Comparison of ENCODE assay signal across 18 mouse cellular contexts in genomic region chr1:14002550-14002949, GRCm38 (mm10).
A peak's percentile ranks its signal among the peaks of the same experiment; 100 is the strongest.
DNase-seq lines count a peak whose midpoint lies in the region; ATAC-seq and TF ChIP-seq lines count a peak whose summit lies in the region.
"Had no signal": no experiment of that assay in that cellular context is flagged by ENCODE, and none has a peak within 500 bp of the region (broad histone marks: within the 10 kb centered on the region; RNA-seq: fewer than 3 reads in every experiment).

No protein-coding gene starts in this region.

- intact Hi-C loops in left cerebral cortex, adult 2 months (cut with DNase I): no loop called here

- no peak overlapping the region for H3ac ChIP-seq in C2C12 (ENCODE audit: control insufficient read depth, insufficient read length, low read depth)

- 0 out of 2 replicates have a peak, but pooled peaks have one; percentile 37 for ATAC-seq in forebrain, embryonic 14.5 days
- ATAC-seq in forebrain, postnatal 0 days: no peak
- ATAC-seq: liver, embryonic 12.5 days had no signal

- H3K79me2 ChIP-seq in C2C12 (ENCODE audit: control insufficient read depth, insufficient read depth): no peaks in the 10 kb centered on the region

- no peak overlapping the region for H3K4me2 ChIP-seq in forebrain, embryonic 14.5 days (ENCODE audit: low read length)
- no peak overlapping the region for H3K4me2 ChIP-seq in forebrain, postnatal 0 days (ENCODE audit: low read depth)
- H3K4me2 ChIP-seq: embryonic facial prominence, embryonic 13.5 days; heart, embryonic 13.5 days; hindbrain, embryonic 14.5 days; liver, embryonic 12.5 days; midbrain, embryonic 11.5 days had no signal

- H3K79me3 ChIP-seq in C2C12 (ENCODE audit: low read depth): no peaks in the 10 kb centered on the region

- H3K9ac ChIP-seq in forebrain, embryonic 14.5 days (ENCODE audit: low read length): no peak overlapping the region
- H3K9ac ChIP-seq in forebrain, postnatal 0 days: no peak overlapping the region
- H3K9ac ChIP-seq: embryonic facial prominence, embryonic 13.5 days; heart, embryonic 13.5 days; hindbrain, embryonic 14.5 days; liver, embryonic 12.5 days had no signal

- H3K36me3 ChIP-seq in forebrain, embryonic 14.5 days (ENCODE audit: control insufficient read depth, insufficient read depth, low read length): no peaks in the 10 kb centered on the region
- no peaks in the 10 kb centered on the region for H3K36me3 ChIP-seq in forebrain, postnatal 0 days (ENCODE audit: insufficient read depth)
- no peaks in the 10 kb centered on the region for H3K36me3 ChIP-seq in C2C12 (ENCODE audit: control insufficient read depth, insufficient read depth)
- H3K36me3 ChIP-seq: embryonic facial prominence, embryonic 13.5 days; heart, embryonic 13.5 days; liver, embryonic 12.5 days had no signal

- H3K4me1 ChIP-seq in forebrain, embryonic 14.5 days (ENCODE audit: control insufficient read depth, insufficient read depth, low read length): no peaks in the 10 kb centered on the region
- no peaks in the 10 kb centered on the region for H3K4me1 ChIP-seq in forebrain, postnatal 0 days (ENCODE audit: insufficient read depth)
- H3K4me1 ChIP-seq: heart, embryonic 13.5 days; liver, embryonic 12.5 days had no signal

- H3K4me3 ChIP-seq in forebrain, embryonic 14.5 days (ENCODE audit: low read depth, low read length): no peak overlapping the region
- no peak overlapping the region for H3K4me3 ChIP-seq in forebrain, postnatal 0 days (ENCODE audit: low read depth, low read length)
- no peak overlapping the region for H3K4me3 ChIP-seq in C2C12 (ENCODE audit: insufficient read depth, poor library complexity, severe bottlenecking)
- no peak overlapping the region for H3K4me3 ChIP-seq in left cerebral cortex, adult 2 months
- H3K4me3 ChIP-seq: embryonic facial prominence, embryonic 13.5 days; heart, embryonic 13.5 days; liver, embryonic 12.5 days had no signal

- TF ChIP-seq CTCF in forebrain, postnatal 0 days (IDR thresholded peaks at IDR 0.05; ENCODE audit: low read depth): no peak
- no peak for TF ChIP-seq CTCF in C2C12 (IDR thresholded peaks at IDR 0.05; ENCODE audit: control insufficient read depth, insufficient read depth, insufficient read length)
- no peak for TF ChIP-seq CTCF in left cerebral cortex, adult 2 months (IDR thresholded peaks at IDR 0.05)

- DNase-seq in forebrain, embryonic 14.5 days (ENCODE audit: low spot score): peak; percentile 57
- DNase-seq in forebrain, postnatal 0 days: no peak
- DNase-seq in 3T3-L1 (ENCODE audit: low read depth, low spot score): peak; percentile 44
- DNase-seq in fat pad, adult 2 months (ENCODE audit: extremely low read depth, low read depth, low spot score): peak; percentile 55
- no peak for DNase-seq in left cerebral cortex, adult 2 months (ENCODE audit: extremely low spot score in 1 of 2, low spot score in 2 of 2)
- DNase-seq in gastrocnemius, postnatal 4 days (ENCODE audit: low spot score in 2 of 2): no peak
- DNase-seq: cerebellum, postnatal 10 days; heart, adult 18-20 months; kidney, adult 8-10 months; kidney, postnatal 14 days; left cerebral cortex, postnatal 4 days; right cerebral cortex, adult 18-20 months had no signal

- H3K27ac ChIP-seq in forebrain, embryonic 14.5 days (ENCODE audit: low read depth, low read length): no peak overlapping the region
- H3K27ac ChIP-seq in forebrain, postnatal 0 days (ENCODE audit: low read depth, low read length): no peak overlapping the region
- H3K27ac ChIP-seq in left cerebral cortex, adult 2 months: no peak overlapping the region
- H3K27ac ChIP-seq: embryonic facial prominence, embryonic 13.5 days; heart, embryonic 13.5 days; hindbrain, embryonic 14.5 days; liver, embryonic 12.5 days had no signal

- no peaks in the 10 kb centered on the region for H3K27me3 ChIP-seq in forebrain, embryonic 14.5 days (replicated peaks; ENCODE audit: control insufficient read depth, insufficient read depth, low read length)
- no peaks in the 10 kb centered on the region for H3K27me3 ChIP-seq in forebrain, postnatal 0 days (ENCODE audit: insufficient read depth, low read length)
- H3K27me3 ChIP-seq in C2C12 (ENCODE audit: control insufficient read depth, insufficient read depth, insufficient read length): no peaks in the 10 kb centered on the region
- H3K27me3 ChIP-seq: embryonic facial prominence, embryonic 13.5 days; heart, embryonic 13.5 days; liver, embryonic 12.5 days had no signal

- no peaks in the 10 kb centered on the region for H3K9me3 ChIP-seq in forebrain, embryonic 14.5 days (replicated peaks; ENCODE audit: control insufficient read depth, low read length)
- H3K9me3 ChIP-seq in forebrain, postnatal 0 days (ENCODE audit: low read length): no peaks in the 10 kb centered on the region
- H3K9me3 ChIP-seq: embryonic facial prominence, embryonic 13.5 days; heart, embryonic 13.5 days; liver, embryonic 12.5 days had no signal

- WGBS in forebrain, embryonic 14.5 days: 29% methylated on average over 1 of the region's 1 CpGs
- 43% methylated on average over 1 of the region's 1 CpGs for WGBS in forebrain, postnatal 0 days

TF ChIP-seq in C2C12, 6 proteins besides CTCF, POLR2A, EP300 and RAD21:
- peak; percentile 9 for TF ChIP-seq CEBPB (IDR thresholded peaks at IDR 0.05; ENCODE audit: low read depth)
- TF ChIP-seq MYOG (IDR thresholded peaks at IDR 0.05; ENCODE audit: control insufficient read depth, extremely low read depth, insufficient read length): no peak
- TF ChIP-seq MAX (IDR thresholded peaks at IDR 0.05): no peak
- peak; percentile 52 for TF ChIP-seq MYOD1 (IDR thresholded peaks at IDR 0.05; ENCODE audit: control insufficient read depth, insufficient read length, low read depth)
- no peak for TF ChIP-seq USF1 (IDR thresholded peaks at IDR 0.05; ENCODE audit: low read depth)
- no peak for TF ChIP-seq FOSL1 (IDR thresholded peaks at IDR 0.05; ENCODE audit: insufficient read depth, low read length, poor library complexity, severe bottlenecking)

Comparison
In these comparisons a context has a peak if more than half of its experiments do, and no peak if none do; other contexts are left out.
1. DNase-seq: peak in forebrain, embryonic 14.5 days (single experiment), 3T3-L1 (single experiment) and fat pad, adult 2 months (single experiment); none in forebrain, postnatal 0 days (single experiment), left cerebral cortex, adult 2 months (0 of 2) and gastrocnemius, postnatal 4 days (0 of 2).